Mouse (Mus musculus) subcutaneous adipose tissue, adult 2 months (tissue): Measurements from ENCODE around the gene Vmn1r222. TPM values are rescaled to one million over a fixed set of nuclear protein-coding genes. Genes with fewer than 3 reads are reported as not detected.

Experiments used
- polyA plus RNA-seq: library from polyadenylated mRNA; depleted of rRNA; stranded (reverse); fragments of >200 nt; gene quantifications from 2 replicates; pipeline ENCODE4 v1.2.3, GENCODE M21; 2012; ENCODE audit warnings: low replicate concordance; rRNA removed

Gene Vmn1r222
- not detected in 2 replicates for polyA plus RNA-seq

GRCm38 (mm10) chr13:23235847-23236246 is at the start of gene Vmn1r222:
Gene Vmn1r222, minus strand, starts transcription at chr13:23235947.

GRCm38 (mm10) chr13:23246834-23247233 is 11.1 kb upstream of the Vmn1r222 start, which contains the start of gene Vmn1r223:
Gene Vmn1r223, plus strand, starts transcription at chr13:23247134.

GRCm38 (mm10) chr13:23213827-23214226 is 21.9 kb downstream of the Vmn1r222 start, which contains the start of gene Vmn1r221:
Gene Vmn1r221, plus strand, starts transcription at chr13:23214127.

GRCm38 (mm10) chr13:23187875-23188274 is 47.9 kb downstream of the Vmn1r222 start, which contains the start of gene Vmn1r220:
Gene Vmn1r220, minus strand, starts transcription at chr13:23187975.

Other genes starting within 250 kb of the Vmn1r222 start
- gene Vmn1r213, start 228.3 kb downstream of the Vmn1r222 start, polyA plus RNA-seq = not detected in 2 replicates
- gene Vmn1r214, start 205.5 kb downstream of the Vmn1r222 start, polyA plus RNA-seq = not detected in 2 replicates
- gene Vmn1r215, start 167.9 kb downstream of the Vmn1r222 start, polyA plus RNA-seq = not detected in 2 replicates
- not detected in 2 replicates for gene Vmn1r217, start 117.7 kb downstream of the Vmn1r222 start, polyA plus RNA-seq
- gene Vmn1r218, start 102.8 kb downstream of the Vmn1r222 start, polyA plus RNA-seq = not detected in 2 replicates
- gene Vmn1r219, start 76.6 kb downstream of the Vmn1r222 start, polyA plus RNA-seq = not detected in 2 replicates
- not detected in 2 replicates for gene Vmn1r220, start 48.0 kb downstream of the Vmn1r222 start, polyA plus RNA-seq
- gene Vmn1r221, start 21.8 kb downstream of the Vmn1r222 start, polyA plus RNA-seq = not detected in 2 replicates
- gene Vmn1r223, start 11.2 kb upstream of the Vmn1r222 start, polyA plus RNA-seq = not detected in 2 replicates
- gene Zfp322a, start 133.3 kb upstream of the Vmn1r222 start, polyA plus RNA-seq = 1.7 and 3.0 TPM in 2 replicates
- 3.0 and 4.4 TPM in 2 replicates for gene Abt1, start 187.9 kb upstream of the Vmn1r222 start, polyA plus RNA-seq
- gene Btn1a1, start 230.0 kb upstream of the Vmn1r222 start, polyA plus RNA-seq = not detected in 2 replicates